Mouse (Mus musculus): ENCODE measurements around the gene Ypel3. TPM values are rescaled to one million over a fixed set of nuclear protein-coding genes. Genes with fewer than 3 reads are reported as not detected.

Ypel3 gene
- polyA plus RNA-seq, 1 experiment: 38.2 TPM

- TF ChIP-seq GATA1 (IDR thresholded peaks at IDR 0.05; ENCODE audit: low read length): no peak
Measured at GRCm38 (mm10) chr7:126760956-126761355, 15.8 kb upstream of the Ypel3 start.

GRCm38 (mm10) chr7:126761529-126762067 is 15.2 kb upstream of the Ypel3 start:
- no peak for TF ChIP-seq GATA1 (IDR thresholded peaks at IDR 0.05; ENCODE audit: low read length)

DNA sequence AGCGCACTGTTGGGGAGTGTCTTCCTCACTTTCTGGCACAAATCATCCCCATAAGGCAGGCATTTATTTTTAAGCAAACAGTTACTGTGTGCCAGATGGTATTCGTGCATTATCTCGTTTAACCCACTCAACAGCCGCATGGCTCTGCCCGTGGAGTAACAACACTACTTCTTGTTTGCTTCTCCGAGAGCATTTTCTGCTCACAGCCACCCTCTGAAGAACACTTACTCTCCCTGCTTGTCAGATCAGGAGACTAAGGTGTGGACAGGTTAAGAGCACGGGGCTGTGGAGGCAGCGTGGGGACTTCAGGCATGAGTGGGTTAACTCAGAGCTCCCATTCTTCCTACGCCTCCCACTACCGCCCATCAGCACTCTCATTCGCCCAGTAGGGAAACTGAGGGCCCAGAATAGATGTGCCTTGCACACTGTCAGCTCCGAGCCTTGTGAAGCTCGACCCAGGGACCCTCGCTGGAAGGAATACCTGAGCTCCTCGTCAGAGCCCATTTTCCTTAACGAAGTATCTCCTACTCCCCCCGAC is 14.2 kb upstream of the Ypel3 start:
- TF ChIP-seq GATA1 (IDR thresholded peaks at IDR 0.05; ENCODE audit: low read length): no peak

GRCm38 (mm10) chr7:126765540-126765939 is 11.2 kb upstream of the Ypel3 start:
- no peak for TF ChIP-seq GATA1 (IDR thresholded peaks at IDR 0.05; ENCODE audit: low read length)

- TF ChIP-seq GATA1 (IDR thresholded peaks at IDR 0.05; ENCODE audit: low read length): no peak
Measured at GRCm38 (mm10) chr7:126766201-126766600, 10.6 kb upstream of the Ypel3 start, which contains the start of gene Gdpd3. Gene Gdpd3, plus strand, starts transcription at chr7:126766334.

GRCm38 (mm10) chr7:126767001-126767400 is 9.8 kb upstream of the Ypel3 start:
- no peak for TF ChIP-seq GATA1 (IDR thresholded peaks at IDR 0.05; ENCODE audit: low read length)

GRCm38 (mm10) chr7:126770784-126771183 is 6.0 kb upstream of the Ypel3 start:
- no peak for TF ChIP-seq GATA1 (IDR thresholded peaks at IDR 0.05; ENCODE audit: low read length)

GRCm38 (mm10) chr7:126773351-126773750 is 3.4 kb upstream of the Ypel3 start:
- TF ChIP-seq GATA1 (IDR thresholded peaks at IDR 0.05; ENCODE audit: low read length): no peak

- no peak for TF ChIP-seq GATA1 (IDR thresholded peaks at IDR 0.05; ENCODE audit: low read length)
Measured at GRCm38 (mm10) chr7:126774463-126774862, 2.3 kb upstream of the Ypel3 start.

DNA sequence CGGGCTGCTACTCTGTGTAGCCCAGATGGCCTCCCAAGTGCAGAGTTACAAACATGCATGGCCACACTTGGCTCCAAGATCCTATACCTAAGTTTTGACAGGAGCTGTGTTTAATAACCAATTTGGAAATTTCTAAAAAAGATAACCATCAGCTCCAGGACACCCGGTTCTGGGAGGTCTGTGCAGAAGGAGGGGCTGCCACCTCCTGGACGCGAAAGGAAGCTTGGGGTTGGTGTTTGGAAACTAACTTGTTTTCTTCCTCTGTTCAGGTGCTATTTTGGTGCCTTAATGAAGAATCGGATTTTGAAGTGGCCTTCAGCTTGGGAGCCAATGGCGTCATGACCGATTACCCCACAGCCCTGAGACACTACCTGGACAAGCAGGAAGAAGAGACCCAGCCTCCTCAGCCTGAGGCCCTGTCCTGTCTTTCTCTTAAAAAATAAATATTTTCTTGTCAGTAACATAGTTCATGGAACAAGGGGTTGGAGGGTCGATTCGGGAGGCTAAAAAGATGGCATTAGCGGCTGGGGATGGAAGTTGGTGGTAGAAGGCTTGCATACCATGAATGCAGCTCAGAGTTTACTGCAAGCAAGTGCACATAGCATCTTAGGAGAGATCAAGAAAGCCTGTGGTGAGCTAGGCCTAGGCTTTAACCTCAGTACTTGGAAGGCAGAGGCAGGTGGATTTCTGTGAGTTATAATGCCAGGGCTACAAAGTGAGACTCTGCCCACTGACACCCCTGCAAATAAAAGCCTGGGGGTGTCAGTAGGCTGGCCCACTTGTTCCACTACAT is 1.4 kb upstream of the Ypel3 start:
- no peak for TF ChIP-seq GATA1 (IDR thresholded peaks at IDR 0.05; ENCODE audit: low read length)

DNA sequence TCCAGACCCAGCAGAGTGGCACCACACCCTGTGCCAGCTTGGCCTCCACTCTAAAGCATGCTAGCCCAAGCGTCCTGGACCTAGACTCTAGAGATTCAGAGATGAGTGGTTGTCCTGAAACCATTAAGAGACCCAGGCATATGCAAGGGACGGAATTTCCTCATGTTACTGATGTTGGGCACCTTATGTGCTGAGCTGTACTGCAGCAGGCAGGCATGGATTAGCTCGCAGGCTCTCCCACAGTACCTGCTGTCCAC is 849 bp upstream of the Ypel3 start:
- TF ChIP-seq GATA1 (IDR thresholded peaks at IDR 0.05; ENCODE audit: low read length): no peak

GRCm38 (mm10) chr7:126777476-126777875 is 721 bp downstream of the Ypel3 start:
- no peak for TF ChIP-seq GATA1 (IDR thresholded peaks at IDR 0.05; ENCODE audit: low read length)

DNA sequence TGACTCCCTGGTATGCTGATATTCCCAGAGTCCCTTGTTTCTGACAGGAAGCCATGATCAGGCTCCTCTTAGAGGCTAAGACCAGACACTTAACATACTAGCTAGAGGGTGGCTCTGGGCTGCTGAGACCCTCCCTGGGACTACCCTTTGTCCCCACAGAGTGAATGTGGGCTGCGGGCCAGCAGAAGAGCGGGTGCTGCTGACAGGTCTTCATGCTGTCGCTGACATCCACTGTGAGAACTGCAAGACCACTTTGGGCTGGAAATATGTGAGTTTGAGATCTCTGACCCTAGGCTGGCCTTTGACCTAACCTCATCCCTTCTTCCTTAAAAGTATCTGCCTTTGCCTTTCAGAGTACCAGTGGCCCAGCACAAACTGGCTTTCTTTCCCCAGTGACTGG is 1.4 kb downstream of the Ypel3 start:
- no peak for TF ChIP-seq GATA1 (IDR thresholded peaks at IDR 0.05; ENCODE audit: low read length)

GRCm38 (mm10) chr7:126779983-126780970 is 3.5 kb downstream of the Ypel3 start:
- no peak for TF ChIP-seq GATA1 (IDR thresholded peaks at IDR 0.05; ENCODE audit: low read length)

- no peak for TF ChIP-seq GATA1 (IDR thresholded peaks at IDR 0.05; ENCODE audit: low read length)
Measured at GRCm38 (mm10) chr7:126780971-126781635, 4.3 kb downstream of the Ypel3 start, which contains the start of gene Tbx6. Gene Tbx6, plus strand, starts transcription at chr7:126781483.

Measured in G1E-ER4 (cell line).